Mouse (Mus musculus) mouse embryonic stem cell (cell line): ENCODE measurements around the gene Alg1.
"Not testable (repeated sequence)": the region's sequence is repeated elsewhere in the genome, so short reads cannot be mapped to it uniquely, and the experiment has no call there.

ENCODE experiments used
- in situ Hi-C, 2 experiments: fragments of 300-500 bp; cut with MboI; formaldehyde crosslinking; loops; 1 replicate in 1 of 2; 3 replicates in 1 of 2; pipeline ENCODE4 v1.14.3; 2019 to 2020; ENCODE audit warnings: low sequenced_read_pairs in 2 of 2, low pct_unique_long_range_greater_than_20kb in 1 of 2, mixed read lengths in 1 of 2; ENCODE audit not compliant: unreplicated experiment in 1 of 2

Alg1 gene

DNA sequence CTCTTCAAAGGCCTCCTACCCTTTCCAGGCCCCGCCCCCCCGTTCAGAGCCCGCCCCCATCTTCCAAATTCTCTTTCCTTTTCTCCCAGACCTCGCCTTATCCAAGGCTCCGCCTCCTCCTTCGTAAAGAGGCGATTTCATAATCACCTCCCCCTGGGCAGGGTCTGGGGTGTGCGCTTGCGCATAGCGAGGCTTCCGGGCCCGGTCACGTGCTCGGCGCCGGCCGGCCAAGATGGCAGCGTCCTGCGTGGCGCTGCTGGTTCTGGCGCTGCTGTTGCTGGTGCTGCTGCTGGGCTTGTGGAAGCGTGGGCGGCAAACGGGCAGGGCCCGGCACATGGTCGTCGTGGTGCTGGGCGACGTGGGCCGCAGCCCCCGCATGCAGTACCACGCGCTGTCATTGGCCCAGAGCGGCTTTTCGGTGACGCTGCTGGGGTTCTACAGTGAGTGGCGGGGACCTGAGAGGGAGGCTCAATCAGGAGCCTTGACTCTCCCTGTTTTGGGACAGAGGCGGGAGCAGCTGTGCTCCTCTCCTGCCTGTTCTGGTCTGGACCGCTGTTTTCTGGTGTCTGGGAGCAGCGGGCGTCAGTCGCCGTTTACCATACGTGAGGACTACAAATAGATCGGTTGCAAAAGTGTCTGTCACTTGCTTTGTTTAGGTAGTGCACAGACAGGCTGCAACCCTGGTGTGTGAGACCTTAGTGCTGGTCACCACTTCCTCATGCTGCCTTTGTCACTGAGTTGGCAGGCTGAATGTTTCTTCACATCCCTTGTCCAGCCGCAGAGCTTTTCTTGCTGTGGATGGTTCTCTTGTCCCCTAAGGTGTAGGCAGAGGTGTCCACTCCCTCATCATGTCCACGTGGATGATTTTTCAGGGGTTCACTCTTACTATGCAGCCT lies at the start of gene Alg1:
Gene Alg1 (plus strand): TSS at position 204 of the 896 bp plus-strand sequence.
- in situ Hi-C loops = no loop called here

DNA sequence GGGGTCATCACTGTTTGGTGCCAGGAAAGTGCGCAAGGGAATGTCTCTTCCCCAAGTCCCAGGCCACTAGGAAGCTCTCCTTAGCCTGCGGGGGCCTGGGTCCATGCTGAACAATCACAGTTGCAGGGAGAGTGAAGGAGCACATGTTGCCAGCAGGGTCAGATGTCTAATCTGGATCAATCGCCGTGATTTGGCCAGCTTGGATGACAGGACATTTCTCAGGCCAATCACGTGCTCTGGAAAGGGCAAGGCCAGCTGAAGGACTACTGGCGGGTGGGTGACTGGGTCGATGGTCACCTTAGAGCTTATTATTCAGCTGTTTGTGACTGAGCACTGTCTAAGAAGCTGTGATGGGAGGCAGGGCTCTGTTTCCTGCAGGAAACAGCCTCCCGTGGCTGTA lies 49.3 kb upstream of the Alg1 start:
- in situ Hi-C loops = no loop called here

DNA sequence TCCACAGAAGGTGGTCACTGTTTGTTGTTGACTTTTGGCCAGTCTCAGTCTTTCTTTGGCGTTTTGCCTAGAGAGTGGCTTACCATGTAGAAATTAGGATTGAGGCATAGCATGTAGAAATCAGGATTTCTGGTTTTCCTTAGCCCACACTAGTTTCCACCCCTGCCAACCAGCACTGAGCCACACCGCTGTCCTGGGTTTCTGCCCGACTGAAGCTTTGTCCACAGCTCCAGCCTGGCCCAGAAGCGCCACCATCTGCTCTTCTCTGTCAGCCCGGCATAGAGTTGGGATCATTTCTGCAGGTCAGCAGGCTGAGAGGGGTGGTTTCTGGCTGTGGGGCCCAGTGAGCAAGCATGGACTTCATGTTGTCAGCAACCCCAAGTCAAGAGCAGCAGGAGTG lies 48.5 kb upstream of the Alg1 start:
- in situ Hi-C loops = no loop called here

DNA sequence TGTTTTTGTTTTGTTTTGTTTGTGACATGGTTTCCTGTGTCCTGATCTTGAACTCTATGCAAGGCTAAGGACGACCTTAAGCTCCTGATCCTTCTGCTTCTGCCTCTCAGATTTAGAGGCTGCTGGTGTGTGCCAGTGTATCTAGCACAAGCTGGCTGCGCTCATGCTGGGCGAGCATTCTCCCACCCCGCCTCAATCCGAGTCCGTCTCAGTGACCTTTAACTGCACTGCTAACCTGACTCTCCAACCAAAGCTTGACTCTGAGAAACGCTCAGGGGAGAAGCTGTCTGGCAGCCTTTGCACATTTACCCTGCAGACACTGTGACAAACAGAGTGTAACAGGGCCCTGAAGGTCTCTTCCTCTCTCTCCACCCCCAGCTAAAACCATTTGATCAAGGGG lies 47.7 kb upstream of the Alg1 start:
- in situ Hi-C loops = no loop called here

DNA sequence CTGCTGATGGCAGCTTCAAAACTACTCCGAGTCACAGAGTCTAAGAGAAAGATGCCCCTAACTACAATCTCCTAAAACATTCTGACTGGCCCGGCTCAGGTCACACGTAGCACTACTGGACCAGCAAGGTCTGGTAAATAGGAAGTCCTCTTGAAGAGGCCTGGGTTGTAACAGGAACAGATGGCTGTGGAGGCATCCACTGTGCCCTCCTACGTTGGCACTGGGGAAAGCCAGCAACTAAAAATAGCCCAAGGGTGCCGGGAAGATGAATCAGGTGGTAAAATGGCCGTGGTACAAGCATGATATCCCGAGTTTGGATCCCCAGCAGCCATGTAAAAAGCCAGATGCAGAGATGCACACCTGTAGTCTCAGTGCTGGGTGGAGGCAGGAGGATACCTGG lies 47.2 kb upstream of the Alg1 start:
- in situ Hi-C loops = no loop called here

DNA sequence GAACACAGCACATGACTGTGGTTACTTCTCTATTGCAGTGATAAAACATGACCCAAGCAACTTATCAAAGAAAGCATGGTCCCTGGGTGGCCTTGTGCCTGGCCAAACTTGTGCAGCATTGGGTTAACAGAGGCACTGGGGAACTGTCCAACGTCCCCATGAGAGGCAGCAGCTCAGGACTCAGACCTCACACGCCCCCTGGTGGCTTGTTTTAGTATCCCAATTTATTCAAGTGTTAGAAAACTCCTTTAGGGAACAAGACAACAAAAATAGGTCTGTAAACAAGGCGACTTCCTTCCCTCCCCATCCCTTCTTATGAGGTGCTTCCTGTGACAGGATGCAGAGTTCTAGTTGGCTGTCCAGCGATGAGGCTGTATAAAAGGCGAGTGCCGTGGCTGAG lies 38.3 kb upstream of the Alg1 start:
- in situ Hi-C loops = no loop called here

DNA sequence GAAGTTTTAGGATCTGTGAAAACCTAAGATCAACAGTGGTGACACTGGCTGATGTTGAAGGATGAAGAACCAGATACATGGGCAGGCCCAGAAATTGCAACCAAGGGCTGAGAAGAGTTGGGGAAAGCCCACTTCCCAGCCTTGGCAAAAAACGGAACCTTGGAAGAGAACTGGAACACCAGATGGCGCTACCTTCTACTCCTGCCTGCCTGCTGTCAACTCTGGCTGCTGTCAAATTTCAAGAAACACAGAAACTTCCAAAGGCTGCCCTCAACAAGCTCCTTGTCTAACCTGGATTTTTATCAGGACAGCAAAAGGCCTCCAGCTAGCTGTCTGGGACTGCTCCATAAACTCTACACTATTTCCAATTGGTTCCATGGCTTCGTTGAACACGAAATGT lies 30.7 kb upstream of the Alg1 start:
- in situ Hi-C loops = no loop called here

DNA sequence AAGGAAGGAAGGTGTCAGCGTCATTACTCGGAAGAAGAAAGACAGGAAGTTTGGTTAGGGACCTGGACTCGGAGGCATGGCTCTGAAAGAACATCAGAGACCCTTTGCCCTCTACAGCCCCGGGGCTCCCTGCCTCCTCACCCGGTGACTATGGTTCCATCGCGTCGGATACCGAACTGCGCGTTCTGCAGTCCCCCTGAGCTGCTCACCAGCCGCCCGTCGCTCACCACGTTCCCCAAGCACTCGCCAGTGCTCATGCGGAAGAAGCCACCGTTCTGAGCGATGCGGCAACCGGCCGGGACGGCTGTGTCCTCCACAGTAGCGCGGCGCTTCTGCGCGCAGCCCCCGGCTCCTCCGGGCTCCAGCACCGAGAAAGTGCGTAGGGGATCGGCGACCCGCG lies 30.2 kb upstream of the Alg1 start:
- in situ Hi-C loops = no loop called here

DNA sequence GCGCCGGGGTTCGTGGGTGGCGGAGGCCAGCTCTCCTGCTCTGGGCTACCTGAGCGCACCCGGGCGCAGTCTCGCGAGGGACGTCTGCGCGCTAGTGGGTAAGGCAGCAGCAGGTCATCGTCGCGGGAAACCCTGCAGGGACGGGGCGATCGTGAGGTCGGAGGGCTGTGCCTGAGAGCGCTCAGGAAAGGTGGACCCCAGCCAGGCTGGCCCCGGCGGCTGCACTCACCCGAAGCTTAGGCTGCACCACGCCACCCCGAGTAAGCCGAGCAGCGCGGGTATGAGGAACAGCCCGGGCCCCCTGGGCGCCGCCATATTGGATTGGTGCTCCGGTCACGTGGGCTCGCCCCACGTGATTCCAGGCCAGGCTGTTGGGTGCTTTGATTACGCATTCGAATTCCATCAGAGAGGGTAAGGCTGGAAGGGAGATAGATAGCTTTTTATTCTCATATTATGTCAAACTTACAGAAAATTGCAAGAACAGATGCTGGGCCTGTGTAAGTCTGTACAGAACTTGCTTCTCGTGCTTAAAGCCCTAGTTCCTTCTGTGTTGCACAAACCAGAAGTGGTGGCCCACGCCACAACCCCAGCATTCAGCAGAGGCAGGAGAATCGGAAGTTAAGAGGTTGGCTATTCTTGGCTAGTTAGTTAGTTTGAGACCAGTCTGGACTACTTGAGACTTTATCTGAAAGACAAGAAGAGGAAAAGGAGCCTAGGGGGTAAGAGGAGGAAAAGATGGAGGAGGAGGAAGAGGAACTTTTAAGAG lies 29.6 kb upstream of the Alg1 start, which contains the start of gene Nagpa:
Gene Nagpa (minus strand): TSS at position 345 of the 766 bp plus-strand sequence.
- in situ Hi-C loops = no loop called here

DNA sequence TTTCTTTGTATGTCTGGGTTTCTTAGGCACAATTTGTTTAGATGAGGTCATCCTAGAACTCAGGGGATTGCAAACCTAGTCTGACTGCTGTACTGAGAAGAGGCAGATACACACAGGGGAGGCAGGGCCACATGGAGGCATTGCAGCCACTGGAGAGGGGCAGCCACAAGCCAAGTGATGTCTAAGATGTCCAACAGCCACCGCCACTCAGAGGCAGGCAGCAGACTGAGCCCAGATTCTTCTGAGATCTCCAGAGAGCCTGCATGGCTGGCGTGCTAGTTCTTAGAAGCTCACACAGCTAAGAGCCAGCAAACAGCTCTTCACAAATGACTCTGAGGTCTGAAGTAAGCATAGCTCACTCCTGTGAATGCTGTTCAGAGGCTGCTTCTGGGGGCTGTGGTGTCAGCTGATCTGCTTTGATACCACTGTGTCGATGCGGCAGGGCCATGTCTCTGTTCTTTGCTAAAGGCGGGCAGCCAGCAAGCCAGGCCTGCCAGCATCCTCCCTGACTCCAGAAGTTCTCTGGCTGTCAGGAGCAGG lies 27.9 kb upstream of the Alg1 start:
- in situ Hi-C loops = no loop called here

DNA sequence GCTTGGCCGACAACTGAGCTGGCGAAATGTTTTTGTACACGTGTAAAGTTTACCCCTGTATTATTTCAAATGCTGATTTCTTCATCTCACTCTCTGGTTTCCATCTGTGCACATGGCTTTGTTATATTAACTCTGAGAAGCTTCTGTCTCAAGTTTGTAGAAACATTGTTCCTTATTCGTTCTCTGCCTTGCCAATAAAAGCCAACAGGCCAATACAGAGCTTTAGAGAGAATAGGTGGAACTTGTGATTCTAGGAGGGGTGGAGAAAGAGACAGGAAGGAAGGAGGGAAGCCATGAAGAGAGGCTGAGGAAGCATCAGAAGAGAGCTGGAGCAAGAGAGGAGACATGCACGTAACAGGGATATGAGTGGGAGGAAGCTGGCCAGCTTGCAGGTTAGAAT lies 27.4 kb upstream of the Alg1 start:
- in situ Hi-C loops = no loop called here

DNA sequence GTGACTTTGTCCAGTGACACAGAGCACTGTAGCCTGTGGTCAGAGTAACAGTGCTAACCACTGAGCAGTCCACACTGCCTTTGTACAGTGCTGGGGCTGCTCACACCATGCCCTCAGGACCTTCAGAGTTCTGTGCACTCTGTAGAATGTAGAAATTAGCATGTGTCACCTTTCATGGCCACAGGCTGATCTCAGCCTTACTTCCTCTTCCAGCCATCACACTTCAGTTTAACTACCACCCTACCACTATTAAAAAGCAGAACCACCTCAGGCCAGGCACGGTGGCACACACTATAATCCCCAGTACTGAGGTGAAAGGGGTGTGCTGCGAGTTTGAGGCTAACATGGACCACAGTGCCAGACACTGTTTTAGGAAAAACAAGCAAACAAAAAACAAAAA lies 23.1 kb upstream of the Alg1 start:
- in situ Hi-C loops = no loop called here

DNA sequence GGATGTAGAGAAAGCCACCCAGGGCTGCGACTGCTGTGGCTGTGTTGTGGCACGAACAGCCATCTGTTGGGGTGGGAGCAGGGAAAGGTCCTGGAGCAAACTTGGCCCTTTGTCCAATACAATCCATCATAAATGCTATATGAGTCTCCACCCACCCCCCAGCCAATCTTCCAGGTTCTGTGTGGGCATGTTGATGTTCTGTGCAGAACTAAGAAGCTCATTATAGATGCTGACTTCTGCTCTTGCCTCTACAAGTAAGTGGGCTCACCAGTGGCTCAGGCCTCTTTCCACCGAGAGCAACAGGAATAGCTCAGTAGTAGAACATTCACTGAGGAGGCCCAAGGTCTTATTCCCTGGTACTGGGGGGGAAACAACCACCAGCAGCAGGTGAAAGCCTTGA lies 21.3 kb upstream of the Alg1 start:
- in situ Hi-C loops = no loop called here

DNA sequence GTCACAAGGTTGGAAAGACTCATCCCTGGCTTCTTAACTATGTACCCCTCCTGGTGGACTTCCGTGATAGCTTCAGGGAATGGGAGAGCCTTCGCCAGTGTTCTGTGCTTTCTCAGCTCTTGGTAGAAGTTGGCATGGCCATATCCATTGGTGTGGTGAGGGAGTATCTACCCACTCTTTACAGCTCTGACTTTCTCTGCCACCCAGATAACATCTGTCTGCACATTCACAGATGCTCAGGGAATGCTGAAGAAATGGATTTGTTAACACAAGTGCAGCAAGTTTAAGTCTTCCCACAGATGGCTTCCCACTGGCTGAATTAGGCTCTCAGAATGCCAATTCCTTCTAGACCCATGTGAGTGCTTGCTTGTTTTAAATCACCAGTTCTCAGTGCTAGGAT lies 19.3 kb upstream of the Alg1 start:
- in situ Hi-C loops = no loop called here

DNA sequence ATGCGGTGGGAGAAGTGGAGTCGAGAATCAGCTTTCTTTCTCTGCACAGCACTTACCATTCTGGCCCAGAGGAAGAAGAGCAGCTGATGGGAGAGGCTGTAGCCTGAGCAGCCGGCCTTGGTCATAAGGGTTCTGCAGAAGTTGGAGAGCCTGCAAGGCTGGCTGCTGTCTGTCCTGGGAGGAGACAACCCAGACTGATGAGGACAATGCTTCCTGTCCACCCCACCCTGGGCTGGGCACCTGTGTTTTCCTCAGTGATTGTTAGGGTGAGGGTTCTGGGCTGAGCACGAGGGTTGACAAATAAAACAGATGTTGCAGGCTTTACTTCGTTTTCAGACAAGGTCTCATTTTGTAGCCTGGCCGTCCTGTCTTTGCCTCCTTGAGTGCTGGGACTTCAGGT lies 16.7 kb upstream of the Alg1 start:
- in situ Hi-C loops = no loop called here

DNA sequence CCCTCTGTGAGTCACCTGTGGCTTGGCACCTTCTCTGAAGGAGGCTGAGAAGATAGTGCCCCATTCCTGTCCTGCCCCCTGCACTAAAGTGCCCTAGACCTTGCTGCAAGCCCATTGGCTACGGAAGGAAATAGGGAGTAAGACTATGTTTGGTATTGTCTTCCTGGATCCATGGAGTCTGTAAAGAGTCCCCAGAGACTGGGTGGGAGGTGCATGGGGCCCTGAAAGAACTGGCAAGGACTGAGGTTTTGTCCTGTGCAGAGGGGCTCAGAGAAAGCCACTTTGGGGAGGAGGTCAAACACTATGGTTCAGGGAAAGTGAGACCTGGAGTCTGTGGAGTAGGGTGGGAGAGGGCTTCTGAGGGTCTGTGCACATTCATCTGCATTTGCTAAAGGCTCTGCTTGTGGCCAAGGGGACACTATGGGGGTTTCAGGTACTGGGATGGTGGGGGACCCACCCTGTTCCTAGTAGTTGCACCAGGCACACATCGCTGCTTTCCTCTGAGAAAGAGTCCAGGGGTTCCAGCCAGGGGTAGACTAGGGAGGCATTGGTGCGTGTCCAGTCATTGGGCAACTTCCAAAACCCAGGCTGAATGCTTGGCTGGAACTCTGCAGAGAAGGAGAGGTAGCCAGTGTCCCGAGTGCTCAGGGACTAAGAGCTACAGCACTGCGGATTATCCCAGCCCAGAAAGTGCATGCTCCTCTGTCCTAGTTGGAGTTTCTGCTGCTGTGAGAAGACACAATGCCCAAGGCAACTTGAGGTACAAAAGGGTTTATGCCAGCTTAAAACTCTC lies 15.9 kb upstream of the Alg1 start:
- in situ Hi-C loops = no loop called here

DNA sequence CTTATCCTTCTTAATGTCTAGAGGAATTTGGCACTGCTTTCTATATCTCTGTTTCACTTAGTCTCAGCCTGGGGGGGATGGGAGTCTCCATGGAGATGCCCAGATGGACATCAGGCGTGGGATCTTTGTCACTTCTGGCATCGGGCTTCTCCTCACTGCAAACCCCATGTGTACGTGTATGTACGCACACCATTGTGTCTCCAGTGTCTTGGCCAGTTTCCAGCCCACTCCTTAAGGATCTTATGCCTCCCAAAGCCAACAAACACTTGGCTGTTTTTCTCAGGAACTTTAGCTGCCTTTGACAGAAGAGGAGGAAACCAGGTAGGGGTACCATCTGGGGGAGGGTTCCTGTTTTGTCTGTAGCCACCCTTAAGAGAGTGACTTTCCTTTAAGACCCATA lies 12.0 kb upstream of the Alg1 start:
- in situ Hi-C loops = no loop called here

DNA sequence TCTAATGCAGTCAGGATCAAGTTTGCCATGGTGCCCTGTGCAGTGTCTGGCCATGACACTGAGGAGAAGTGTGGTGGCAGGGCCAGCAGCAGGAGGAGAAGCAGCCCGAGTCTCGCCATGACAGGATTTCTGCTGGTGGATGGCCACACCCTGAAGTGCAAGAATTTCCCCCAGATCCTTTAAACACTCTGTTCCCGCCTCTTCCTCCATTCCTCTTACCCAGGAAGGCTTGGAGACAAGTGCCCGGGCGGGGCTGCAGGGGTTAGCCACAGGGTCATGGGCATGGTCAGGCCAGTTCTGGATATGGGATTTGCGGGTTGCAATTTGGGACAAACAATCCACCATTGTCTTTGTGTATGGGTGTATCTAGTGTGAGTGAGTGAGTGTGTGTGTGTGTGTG lies 11.3 kb upstream of the Alg1 start, which contains the start of gene AU021092:
Gene AU021092 (minus strand): TSS at position 160 of the 400 bp plus-strand sequence.
- in situ Hi-C loops = no loop called here

DNA sequence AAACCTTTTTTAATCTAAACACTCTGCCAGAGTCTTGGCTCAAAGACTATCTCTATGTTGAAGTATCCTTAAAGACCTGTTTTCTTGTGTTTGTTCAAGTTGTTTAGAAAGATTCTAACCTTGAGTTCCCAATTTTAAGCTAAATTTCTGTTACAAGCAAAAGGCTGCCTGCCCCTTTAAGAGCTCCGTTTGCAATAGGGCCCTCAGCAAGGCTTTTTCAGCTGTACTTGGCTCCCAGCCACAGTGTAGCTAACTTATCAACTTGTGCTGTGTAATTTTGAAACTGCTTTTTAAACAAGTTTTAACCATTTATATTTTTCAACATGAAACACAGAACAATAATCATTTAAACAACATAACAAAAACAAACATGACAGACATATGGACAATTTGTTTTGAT lies 6.9 kb upstream of the Alg1 start:
- in situ Hi-C loops = not testable (repeated sequence)
